Mouse (Mus musculus) layer of hippocampus, adult 2 months (tissue): Measurements from ENCODE around the gene Lrrc4b. TPM values are rescaled to one million over a fixed set of nuclear protein-coding genes. Genes with fewer than 3 reads are reported as not detected.

Experiments
- DNase-seq, 2 experiments: peaks; one replicate each; pipeline ENCODE4 v3.0.0; 2022; ENCODE audit warnings: low spot score in 2 of 2
- H3K27ac ChIP-seq: fragments of 200-600 bp; 2 replicates; pipeline ENCODE4 v1.8.1; 2022
- H3K4me3 ChIP-seq: fragments of 200-600 bp; 2 replicates; pipeline ENCODE4 v1.8.1; 2022; ENCODE audit warnings: mild to moderate bottlenecking
- CTCF ChIP-seq: fragments of 200-600 bp; conservative IDR thresholded peaks from 2 replicates; pipeline ENCODE4 v1.8.1; 2022; ENCODE audit warnings: antibody characterized with exemption, mild to moderate bottlenecking, moderate library complexity
- total RNA-seq, 2 experiments: library from RNA; stranded (reverse); gene quantifications; 2 replicates each; pipeline ENCODE4 v1.2.3; 2021

The Lrrc4b gene
- total RNA-seq, 2 experiments from 2014 or later, result 318 to 334 TPM

DNA sequence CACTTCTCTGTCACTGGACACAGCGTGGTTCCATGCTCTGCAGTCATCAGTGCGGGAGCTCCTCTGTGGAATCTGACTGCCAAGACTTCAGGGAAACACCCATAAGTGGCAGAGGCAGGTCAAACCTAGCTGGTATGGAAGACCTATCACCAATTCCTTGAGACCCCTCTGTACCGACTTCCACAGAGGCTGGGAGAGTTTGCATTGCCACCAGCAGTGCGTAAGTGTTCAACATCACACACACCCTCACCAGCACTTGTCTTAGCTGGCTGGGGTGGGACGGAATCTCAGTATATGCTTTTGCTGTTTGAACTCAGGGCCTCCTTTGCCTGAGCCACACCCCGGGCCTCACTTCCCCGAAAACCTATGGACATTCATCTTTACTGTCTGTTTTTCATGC is 59.1 kb downstream of the Lrrc4b start:
- Histone ChIP-seq H3K4me3 (no peak overlapping the region), H3K27ac (no peak overlapping the region; the same call in 1 of the 2 replicates)
- TF ChIP-seq CTCF, result no peak
- no peak for DNase-seq

DNA sequence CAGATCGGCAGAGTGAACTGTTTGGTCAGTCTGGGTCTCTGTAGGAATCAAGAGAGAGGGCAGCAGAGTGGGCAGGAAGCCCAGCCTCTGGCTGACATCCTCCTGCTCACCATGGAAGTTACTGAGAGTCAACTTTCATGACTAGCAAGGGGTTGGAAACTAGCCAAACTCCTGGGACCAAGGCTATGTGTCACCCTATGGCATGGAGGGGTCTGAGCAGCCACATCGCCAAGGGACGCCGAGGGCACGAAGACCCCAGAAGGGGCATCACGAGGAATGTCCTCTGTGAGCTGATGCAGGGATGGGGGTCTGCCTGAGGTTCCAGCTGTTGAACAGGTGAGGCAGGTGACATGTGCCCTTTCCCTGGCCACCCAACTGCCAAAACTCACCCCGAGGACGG is 59.7 kb downstream of the Lrrc4b start:
- DNase-seq, result no peak
- TF ChIP-seq CTCF, result no peak

DNA sequence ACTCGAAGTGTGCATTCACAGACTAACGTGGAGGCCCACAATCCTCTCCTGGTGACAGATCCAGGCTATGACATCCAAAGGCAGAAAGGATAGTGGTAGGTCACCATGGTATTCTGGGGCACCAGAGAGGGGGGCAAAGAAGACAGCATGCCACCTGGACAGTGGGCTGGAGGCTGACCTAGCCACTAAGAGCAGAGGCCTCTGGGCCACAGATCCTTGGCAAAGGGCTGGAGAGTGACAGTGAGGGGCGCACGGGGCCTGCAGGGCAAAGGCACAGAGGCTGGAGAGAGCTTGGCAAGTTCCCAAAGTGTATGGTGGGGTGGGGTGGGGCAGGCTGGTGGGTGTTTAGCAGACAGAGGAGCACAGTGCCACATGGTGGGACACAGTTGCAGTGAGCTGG is 61.5 kb downstream of the Lrrc4b start:
- Histone ChIP-seq H3K27ac (no peak overlapping the region), H3K4me3 (no peak overlapping the region)
- DNase-seq, result no peak
- TF ChIP-seq CTCF, result no peak

More for the DNA sequence above, 59.7 kb downstream of the Lrrc4b start:
- H3K27ac ChIP-seq, result no peak overlapping the region
- H3K4me3 ChIP-seq, result no peak overlapping the region

DNA sequence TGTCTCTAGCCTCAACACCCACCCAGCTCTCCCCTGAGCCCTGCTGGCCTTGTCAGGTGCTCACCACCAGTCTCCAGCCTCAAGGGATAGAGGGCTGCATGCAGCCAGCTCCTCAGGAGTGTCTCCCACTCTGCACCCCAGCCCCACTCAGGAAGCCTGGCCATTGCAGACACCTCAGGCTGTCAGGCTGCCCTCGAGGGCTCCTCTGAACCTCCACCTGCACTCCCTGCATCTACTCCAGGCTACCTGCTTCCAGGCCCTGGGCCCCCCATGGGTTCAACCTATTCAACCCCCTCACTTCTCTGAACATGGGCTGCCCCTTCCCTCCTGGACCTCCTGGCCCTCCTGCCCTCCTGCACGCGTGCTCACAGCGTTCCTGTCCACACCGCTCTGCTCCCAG is 62.6 kb downstream of the Lrrc4b start:
- H3K4me3 ChIP-seq, result no peak overlapping the region
- no peak overlapping the region for H3K27ac ChIP-seq
- no peak for DNase-seq
- no peak for TF ChIP-seq CTCF

DNA sequence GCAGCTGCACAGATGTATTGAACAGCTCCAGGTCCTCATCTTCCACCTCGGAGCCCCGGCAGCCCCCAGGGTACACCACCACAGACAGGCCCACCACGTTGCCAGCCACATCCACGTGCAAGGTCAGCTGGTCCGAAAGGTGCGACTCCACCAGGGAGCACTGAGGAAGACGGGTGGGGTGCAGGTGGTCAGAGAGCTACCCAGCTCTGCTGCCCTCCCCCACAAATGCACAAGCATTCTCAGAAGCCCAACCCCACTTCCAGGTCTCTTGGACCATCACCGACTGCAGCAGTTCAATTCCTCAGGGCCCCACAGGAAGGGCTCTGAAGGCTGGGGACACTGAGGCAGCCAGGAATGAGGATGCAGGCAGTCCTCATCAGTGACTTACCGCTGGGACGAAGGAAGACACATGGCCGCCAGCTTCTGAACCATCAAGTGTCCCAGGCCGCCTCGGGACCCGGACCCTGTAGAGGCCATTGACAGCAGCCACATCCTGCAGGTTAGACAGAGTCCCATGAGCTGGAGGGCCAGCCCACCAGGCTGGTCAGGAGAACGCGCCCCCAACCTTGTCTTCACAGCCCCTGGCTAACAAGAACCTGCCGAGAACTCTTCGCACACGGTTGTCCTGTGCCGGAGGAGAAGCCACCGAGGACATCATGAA is 63.5 kb downstream of the Lrrc4b start:
- TF ChIP-seq CTCF, result no peak

DNA sequence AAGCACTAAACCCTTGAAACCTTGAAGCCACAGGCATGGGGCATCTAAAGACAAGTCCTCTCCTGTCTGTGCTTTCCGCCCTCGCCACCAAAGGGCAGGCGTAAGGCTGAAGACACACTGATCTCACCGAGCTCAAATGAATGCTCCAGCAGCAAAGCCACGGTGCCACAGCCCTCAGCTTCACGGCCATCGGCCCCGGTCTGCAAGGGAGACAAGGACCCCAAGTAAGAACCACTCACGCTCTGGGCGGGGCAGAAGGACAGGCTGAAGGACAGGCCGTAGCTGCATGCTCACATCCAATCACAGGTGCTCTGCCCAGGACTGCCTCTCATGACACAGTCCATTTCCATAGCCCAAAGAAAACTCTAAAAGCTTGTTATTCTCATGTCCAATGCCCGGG is 65.9 kb downstream of the Lrrc4b start:
- DNase-seq, result no peak
- TF ChIP-seq CTCF, result no peak
- H3K4me3 ChIP-seq, result no peak overlapping the region; the same call in 1 of the 2 replicates
- H3K27ac ChIP-seq, result no peak overlapping the region

More for the DNA sequence above, 63.5 kb downstream of the Lrrc4b start:
- no peak overlapping the region for H3K27ac ChIP-seq
- H3K4me3 ChIP-seq, result no peak overlapping the region
- no peak for DNase-seq

DNA sequence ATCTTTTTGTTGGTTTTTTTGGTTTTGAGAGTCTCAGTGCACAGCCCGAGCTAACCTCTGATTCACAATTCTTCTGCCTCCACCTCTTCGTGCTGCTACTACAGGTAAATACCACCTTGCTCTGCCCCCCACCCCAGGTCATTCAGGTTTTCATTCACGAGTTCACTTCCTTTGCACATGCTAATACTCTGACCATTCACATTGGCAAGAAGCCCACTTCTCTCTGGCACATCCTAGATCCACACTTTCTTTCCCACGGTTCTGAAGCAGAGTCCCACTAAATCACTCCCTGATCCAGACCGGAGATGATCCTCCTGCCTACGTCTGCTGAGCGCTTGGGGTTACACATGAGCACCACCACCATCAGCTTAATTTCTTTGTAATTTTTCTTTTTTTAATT is 66.3 kb downstream of the Lrrc4b start:
- no peak for DNase-seq
- H3K27ac ChIP-seq, result peak overlapping the region; percentile 99
- no peak for TF ChIP-seq CTCF
- peak overlapping the region; percentile 73 for H3K4me3 ChIP-seq

DNA sequence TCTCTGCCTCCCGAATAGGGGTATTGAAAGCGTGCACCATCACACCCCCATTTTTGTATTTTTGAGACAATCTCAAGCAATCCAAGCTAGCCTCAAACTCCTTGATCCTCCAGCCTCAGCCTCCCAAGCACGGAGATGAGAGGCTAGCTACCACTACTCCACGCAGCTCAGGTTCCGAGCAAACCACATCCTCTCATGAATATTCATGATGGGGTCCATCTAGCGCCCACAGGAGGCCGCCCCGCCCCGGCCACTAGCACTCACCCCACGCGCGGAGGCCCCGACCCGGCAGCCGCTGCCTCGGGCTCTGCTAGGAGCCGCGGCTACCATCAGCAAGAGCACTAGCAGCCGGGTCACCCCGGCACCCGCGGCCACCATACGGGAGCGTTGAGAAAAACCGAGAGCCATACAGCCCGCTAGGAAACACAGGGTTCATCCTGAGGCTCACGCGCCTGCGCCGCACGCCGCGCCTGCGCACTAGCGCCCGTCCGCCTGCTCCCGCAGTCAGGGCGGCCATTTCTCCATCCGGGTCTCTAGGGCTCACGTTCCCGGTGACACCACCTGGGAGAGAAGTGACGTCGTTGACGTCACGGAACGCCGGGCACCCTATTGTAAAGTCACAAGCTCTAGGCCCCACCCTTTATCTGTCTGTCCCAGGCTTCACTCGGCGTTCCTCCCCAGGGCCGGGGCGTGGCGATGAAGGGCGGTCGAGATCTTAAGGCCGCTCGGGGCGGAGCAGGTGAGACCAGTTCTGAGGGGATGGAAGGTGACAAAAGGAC is 67.4 kb downstream of the Lrrc4b start, which contains the start of the genes Emc10 and Fam71e1:
Gene Emc10 (minus strand): TSS at position 538 of the 779 bp plus-strand sequence.
Gene Fam71e1 (plus strand): TSS at position 590 of the 779 bp plus-strand sequence.
- TF ChIP-seq CTCF, result peak; percentile 42
- peak within 1 kb of the TSS; percentile 73 for H3K4me3 ChIP-seq
- DNase-seq, result peak; percentile 97 to 99
- H3K27ac ChIP-seq, result peak within 1 kb of the TSS; percentile 99

DNA sequence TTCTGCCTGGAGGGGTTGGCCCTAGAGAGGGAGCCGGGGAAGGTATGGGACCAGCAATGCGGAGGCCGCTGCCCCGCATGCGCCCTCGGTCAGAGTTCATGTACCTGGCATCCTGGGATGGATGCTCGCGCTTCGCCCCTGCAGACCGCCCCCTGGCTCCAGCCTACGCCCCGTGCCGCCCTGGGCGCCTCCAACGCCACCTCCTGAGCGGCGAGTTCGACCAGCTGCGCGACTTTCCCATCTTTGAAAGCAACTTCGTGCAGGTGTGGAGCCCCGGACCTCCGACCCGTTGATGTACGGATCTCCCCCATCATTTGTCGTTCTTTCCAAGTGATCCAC is 67.9 kb downstream of the Lrrc4b start:
- no peak for DNase-seq
- H3K27ac ChIP-seq, result peak overlapping the region; percentile 99
- H3K4me3 ChIP-seq, result peak overlapping the region; percentile 73
- no peak for TF ChIP-seq CTCF

DNA sequence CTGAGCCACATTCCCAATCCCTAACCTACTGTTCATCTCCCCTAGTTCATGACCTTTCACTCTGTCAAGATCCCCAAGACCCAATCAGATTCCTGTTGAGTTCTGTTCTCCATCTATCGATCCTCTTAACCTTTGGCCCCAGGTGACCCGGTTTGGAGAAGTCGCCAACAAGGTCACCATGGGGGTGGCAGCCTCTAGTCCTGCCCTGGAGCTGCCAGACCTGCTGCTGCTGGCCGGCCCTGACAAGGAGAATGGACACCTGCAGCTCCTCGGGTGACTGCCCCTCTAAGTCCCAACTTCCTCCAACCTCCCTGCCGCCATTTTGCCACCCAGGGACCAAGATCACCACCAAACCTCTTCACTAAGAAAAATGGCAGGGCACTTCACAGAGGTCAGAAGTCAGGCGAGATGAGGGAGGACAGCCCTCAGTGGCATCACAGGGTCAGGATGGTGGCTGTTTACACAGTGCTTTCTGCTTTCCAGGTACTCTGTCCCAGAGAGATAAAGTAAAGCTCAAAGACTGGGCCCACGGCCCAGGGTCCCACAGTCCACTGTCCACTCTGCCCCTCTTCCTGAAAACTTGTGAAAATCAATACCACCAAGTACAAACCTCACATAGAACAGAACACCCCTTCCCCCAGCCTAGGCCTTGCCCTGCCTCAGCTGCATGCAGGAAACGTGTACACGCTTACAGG is 68.7 kb downstream of the Lrrc4b start:
- DNase-seq, result no peak
- no peak for TF ChIP-seq CTCF
- no peak overlapping the region for H3K27ac ChIP-seq
- H3K4me3 ChIP-seq, result peak overlapping the region; percentile 73

DNA sequence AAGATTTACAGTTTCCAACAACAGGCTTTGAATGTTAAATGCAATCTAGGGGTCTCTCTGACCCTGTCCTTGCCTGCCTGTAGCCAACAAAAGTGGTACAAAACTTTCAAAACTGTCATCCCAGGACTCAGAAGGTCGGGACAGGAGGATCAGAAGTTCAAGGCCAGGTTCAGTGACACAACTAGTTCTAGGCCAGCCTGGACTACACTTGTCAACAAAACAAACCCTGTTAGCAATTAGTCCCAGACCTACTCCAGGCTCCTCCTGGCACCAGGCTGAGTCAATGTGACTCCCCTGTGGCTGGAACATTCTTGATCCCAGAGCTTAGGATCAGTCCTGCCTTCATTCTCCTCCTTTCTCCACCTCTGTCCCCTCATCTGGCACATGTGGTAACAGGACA is 70.1 kb downstream of the Lrrc4b start:
- no peak overlapping the region for H3K27ac ChIP-seq
- no peak for TF ChIP-seq CTCF
- DNase-seq, result no peak
- no peak overlapping the region for H3K4me3 ChIP-seq

DNA sequence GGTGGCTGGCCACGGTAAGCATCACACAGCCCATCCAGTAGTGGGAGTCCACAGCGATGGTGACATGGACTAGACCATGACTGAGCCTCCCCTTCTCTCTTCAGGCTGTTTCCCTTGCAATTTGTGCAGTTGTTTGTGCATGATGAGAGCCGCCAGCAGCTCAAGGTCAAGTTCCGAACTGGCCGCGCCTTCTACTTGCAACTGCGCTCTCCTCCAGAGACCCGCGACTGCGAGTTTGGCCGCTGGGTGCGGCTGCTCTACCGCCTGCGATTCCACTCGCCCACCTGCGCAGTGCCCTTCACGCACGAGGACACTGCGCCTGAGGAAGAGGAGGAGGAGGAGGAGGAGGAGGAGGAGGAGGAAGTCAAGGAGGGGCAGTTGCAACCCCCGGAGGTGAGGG is 71.2 kb downstream of the Lrrc4b start:
- DNase-seq, result no peak
- no peak for TF ChIP-seq CTCF
- Histone ChIP-seq H3K27ac (no peak overlapping the region), H3K4me3 (no peak overlapping the region)

DNA sequence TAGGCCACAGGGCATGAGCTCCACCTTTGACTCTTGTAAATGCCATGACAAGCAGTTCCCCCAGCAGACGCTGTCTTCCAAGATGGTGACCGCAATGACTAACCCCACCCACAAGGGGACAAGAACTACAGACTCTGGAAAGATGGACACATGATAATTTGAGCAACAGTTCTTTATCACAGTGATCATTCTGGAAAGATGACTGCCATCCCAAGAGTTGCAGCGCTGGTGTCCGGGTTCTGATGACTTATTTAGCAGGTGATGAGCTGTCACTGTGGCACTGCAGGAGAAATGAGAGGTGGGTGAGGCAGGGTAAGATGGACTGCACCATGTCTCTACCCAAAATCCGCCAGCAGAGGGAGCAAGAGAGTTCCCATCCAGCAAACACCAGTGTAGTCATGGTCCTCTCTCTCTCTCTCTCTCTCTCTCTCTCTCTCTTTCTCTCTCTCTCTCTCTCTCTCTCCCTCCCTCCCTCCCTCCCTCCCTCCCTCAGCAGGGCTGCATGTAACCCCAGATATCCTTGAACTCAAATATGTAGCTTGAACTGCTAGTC is 72.8 kb downstream of the Lrrc4b start:
- Histone ChIP-seq H3K27ac (no peak overlapping the region), H3K4me3 (no peak overlapping the region)
- peak; percentile 67 to 85 for DNase-seq
- TF ChIP-seq CTCF, result peak; percentile 76
